Mouse (Mus musculus): Measurements from ENCODE around the gene Plcd3.

Gene Plcd3

DNA sequence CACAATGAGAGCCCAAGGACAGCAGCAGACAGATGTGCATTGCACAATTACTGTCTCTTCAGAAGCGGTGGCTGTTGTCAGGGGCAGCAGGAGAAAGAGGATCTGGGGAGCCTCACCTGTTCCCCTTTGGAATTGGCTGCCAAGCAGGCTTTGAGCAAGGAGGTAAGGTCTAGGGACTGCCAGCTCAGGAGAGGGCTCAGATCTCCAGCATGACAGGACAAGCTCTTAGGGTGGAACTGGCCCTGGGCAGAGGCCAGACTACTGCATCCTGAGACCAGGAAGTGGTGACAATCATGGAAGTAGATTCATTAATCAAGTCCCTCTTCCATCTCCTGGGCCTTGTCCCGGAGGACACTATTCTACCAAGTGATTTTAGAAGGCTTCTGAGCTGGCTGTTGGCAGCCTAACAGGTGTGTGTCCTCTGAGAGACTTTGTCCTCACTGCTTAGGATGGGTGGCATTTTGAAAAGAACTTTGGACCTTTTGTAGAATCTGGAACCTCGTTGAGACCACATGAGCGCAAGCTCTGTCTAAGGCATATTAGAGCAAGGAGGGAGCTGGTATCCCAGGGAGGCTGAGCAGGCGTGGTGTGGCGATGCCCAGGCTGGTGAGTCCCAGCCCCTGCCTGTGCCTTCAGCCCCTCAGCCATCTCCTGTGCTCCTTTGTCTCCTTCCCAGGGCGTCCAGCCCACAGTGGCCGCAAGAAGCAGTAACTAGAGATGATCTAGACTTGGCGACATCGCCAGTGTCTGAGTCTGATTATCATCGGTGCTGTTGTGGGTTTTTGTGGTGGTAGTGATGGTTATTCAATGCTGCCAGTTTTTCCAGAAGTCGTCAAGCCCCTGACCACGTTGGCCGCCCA is 35.0 kb downstream of the Plcd3 start:
- DNase-seq (ENCODE audit: low spot score) = no peak

GRCm38 (mm10) chr11:103058499-103059085 is 42.9 kb downstream of the Plcd3 start:
- DNase-seq (ENCODE audit: low spot score) = no peak

GRCm38 (mm10) chr11:103056636-103057035 is 44.8 kb downstream of the Plcd3 start:
- DNase-seq (ENCODE audit: low spot score) = no peak

- peak; percentile 77 for DNase-seq (ENCODE audit: low spot score)
Observed at GRCm38 (mm10) chr11:103054798-103055197, 46.7 kb downstream of the Plcd3 start.

DNA sequence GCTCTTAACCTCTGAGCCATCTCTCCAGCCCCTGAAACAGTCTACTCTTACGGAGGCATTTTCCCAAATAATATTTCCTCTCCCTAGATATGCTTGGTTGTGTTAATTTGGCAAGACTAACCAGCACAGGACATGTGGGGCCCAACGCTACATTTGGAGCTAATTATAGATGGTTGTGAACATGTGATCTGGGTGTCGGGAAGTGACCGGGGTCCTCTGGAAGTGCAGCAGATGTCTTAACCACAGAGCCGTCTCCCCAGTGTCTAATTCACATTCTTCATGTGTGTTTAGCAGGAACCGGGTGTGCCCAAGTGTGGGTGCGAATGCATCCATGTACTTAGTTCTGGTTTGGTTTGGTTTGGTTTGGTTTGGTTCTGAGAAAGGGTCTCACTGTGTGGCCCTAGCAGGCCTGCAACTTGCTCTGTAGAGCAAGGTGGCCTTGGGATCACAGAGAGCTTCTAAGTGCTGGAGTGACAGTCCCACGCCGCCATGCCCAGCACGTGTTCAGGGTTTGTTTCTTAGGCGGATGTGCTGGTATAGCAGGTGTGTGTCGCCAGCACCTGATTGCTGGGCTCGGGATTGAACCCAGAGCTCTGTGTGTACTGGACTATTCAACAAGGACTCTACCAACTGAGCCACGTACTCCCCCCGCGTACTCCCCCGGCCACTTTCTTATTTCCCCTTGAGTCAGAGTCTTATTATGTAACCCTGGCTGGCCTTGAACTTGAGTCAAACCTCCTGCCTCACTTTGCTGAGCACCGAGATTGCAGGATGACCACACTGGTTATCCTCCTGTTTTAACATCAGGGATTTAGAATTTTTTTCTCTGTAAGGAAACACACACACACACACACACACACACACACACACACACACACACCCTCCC is 48.0 kb downstream of the Plcd3 start:
- DNase-seq (ENCODE audit: low spot score) = no peak

DNA sequence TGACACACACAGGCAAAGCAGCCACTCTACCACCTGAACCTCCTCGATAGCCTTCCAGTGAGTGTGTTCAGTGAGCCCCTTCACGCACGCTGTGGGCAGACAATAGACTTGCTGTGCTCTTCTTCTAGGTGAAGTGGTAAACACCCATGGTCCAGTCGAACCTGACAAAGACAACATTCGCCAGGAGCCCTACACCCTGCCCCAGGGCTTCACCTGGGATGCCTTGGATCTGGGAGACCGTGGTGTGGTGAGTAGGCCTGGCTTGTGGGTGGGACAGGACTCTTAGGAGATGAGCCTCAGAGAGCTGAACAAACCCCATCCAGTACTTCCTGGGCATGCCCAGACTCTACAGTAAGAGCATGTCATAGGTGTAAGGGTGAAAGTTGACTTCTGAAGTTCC is 49.4 kb downstream of the Plcd3 start:
- no peak for DNase-seq (ENCODE audit: low spot score)

DNA sequence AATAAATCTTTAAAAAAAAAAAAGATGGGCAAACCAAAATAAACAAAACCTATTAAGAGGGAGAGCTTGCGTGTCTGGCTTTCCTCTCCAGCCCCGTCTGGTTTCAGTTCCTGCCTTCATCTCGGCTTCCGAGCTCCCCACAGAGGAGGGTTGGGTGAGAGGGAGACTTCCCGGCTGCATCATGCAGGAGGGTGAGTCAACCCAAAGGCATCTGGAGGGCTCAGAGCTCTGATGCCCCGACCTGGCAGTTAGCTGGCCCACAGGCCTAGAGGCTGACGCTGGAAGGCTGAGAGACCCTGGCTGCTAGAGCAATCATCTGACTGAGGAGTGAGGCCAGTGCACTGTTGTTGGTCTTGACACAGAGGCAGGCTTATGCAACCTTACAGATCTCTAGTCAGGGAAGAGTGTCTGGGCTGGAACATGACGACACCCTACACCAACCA is 50.2 kb downstream of the Plcd3 start:
- DNase-seq (ENCODE audit: low spot score) = no peak

DNA sequence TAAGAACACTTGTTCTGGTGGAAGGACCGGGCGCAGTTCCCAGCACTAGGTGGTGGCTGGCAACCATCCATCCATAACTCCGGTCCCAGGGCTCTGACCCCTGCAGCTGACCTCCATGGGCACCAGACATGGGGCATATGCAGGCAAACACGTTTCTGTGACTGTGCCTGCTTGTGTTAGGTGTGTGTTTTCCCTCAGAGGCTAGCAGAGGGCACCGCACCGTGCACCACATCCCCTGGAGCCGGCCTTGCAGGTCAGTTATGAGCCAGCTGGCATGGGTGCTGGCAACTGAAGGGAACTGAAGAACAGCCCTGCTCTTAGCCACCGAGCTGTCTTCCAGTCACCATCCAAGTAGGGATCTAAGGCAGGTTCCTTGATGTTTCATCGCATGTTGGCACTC is 51.3 kb downstream of the Plcd3 start:
- no peak for DNase-seq (ENCODE audit: low spot score)

DNA sequence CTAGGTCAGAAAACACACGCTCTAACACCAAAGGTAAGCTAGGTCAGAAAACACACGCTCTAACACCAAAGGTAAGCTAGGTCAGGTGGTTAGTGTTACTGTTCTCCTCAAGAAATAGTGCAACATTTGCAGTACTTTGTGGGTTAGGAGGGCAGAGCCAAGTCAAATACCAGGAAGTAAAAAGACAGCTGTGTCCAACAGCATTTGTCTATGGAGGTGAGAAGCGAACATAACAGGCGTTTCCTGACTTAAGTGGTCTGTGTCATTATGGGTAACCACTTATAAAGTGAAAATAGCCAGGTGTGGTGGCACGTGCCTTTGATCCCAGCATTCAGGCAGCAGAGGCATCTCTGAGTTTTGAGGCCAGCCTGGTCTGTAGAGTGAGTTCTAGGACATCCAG is 51.8 kb downstream of the Plcd3 start:
- no peak for DNase-seq (ENCODE audit: low spot score)

DNA sequence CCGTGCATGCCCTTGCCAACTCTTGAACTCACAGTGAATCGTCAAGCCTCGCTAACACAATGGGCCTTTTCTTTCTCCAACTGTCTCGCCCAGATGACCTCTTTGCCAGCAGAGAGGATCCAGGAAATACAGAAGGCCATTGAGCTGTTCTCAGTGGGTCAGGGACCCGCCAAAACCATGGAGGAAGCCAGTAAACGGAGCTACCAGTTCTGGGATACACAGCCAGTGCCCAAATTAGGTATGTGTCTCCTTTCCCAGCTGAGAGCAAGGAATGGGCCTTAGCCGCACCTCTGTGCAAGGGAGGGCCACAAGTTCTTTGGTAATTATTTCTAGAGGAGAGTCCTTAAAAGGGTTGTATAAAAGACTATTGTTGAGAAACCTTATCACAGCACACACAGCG is 55.2 kb downstream of the Plcd3 start:
- no peak for DNase-seq (ENCODE audit: low spot score)

DNA sequence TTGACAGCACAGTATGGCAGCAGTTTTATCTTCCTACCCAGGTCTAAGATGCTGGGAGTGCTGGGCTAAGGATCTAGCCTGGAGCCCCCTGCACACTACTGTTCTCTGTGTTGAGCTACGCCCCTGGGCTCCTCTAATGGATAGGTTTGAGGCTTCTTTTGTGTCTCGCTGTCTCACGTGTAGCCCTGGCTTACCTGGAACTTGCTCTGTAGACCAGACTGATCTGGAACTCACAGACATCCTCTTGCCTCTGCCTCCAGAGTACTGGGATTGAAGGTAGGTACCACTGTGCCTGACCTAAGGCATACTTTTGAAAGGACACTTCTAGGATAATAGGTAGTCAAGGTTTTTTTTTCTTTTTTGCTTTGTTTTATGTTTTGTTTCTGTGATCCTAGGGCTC is 57.5 kb downstream of the Plcd3 start:
- no peak for DNase-seq (ENCODE audit: low spot score)

- DNase-seq (ENCODE audit: low spot score) = no peak
Observed at GRCm38 (mm10) chr11:103042828-103043227, 58.6 kb downstream of the Plcd3 start.

GRCm38 (mm10) chr11:103038037-103038436 is 63.4 kb downstream of the Plcd3 start:
- no peak for DNase-seq (ENCODE audit: low spot score)

GRCm38 (mm10) chr11:103036881-103037465 is 64.5 kb downstream of the Plcd3 start:
- no peak for DNase-seq (ENCODE audit: low spot score)

- DNase-seq (ENCODE audit: low spot score) = no peak
Observed at GRCm38 (mm10) chr11:103035007-103035406, 66.5 kb downstream of the Plcd3 start.

GRCm38 (mm10) chr11:103033030-103033429 is 68.4 kb downstream of the Plcd3 start:
- no peak for DNase-seq (ENCODE audit: low spot score)

GRCm38 (mm10) chr11:103028176-103028891 is 73.1 kb downstream of the Plcd3 start, which contains the start of the genes Nmt1 and Dcakd:
Nmt1 (plus strand) TSS chr11:103028190.
Dcakd (minus strand) TSS chr11:103028333.
- DNase-seq (ENCODE audit: low spot score) = peak; percentile 95

GRCm38 (mm10) chr11:103027570-103028175 is 73.8 kb downstream of the Plcd3 start:
- no peak for DNase-seq (ENCODE audit: low spot score)

DNA sequence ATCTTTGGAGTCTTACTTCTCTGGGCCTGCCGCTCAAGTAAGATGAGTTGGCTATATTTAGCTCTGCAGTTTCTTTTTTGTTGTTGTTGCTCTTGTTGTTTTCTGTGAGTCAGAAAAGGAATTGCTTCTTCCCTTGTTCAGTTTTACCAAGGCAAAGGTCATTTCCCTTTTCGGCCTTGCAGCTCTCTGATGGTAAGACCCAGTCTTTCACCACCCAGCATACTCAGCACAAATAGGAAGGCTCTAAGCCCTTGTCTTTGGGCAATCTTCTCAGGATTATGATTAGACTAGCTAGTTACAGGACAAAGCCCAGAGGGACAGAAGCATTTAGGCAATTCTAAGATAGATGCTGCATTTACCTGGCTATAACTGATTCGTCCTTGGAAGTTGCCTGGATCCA is 74.6 kb downstream of the Plcd3 start:
- DNase-seq (ENCODE audit: low spot score) = no peak

DNA sequence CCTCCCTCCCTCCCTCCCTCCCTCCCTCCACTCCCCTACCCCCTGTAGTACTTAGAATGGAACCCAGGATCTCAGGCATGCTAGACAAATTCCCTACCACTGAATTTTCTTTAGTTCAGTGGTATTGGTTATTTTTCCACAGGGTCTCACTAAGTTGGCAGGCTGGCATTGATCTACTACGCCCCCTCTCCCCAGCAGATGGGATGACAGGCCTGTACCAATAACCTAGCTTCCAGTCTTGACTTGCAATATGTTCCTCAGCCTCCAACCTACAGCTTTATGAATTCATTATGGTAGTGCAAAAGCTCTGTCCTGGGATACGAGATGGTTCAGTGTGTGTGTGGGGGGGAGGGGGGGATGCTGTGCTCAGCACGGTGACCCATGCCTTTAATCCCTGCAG is 77.5 kb downstream of the Plcd3 start:
- no peak for DNase-seq (ENCODE audit: low spot score)
